Mouse (Mus musculus) ES-Bruce4 (cell line): ENCODE data around the gene Zfp961. TPM values are rescaled to one million over a fixed set of nuclear protein-coding genes. Genes with fewer than 3 reads are reported as not detected.

Source experiments
- H3K27ac ChIP-seq: 2 replicates; pipeline ENCODE4 v1.5.1; 2012; ENCODE audit warnings: low read length, inconsistent platforms; ENCODE audit not compliant: insufficient read depth
- H3K27me3 ChIP-seq: 2 replicates; pipeline ENCODE4 v1.6.1; 2012; ENCODE audit warnings: mild to moderate bottlenecking, low read length, inconsistent platforms; ENCODE audit not compliant: control insufficient read depth, poor library complexity, insufficient read depth, severe bottlenecking
- H3K36me3 ChIP-seq: 2 replicates; pipeline ENCODE4 v1.6.1; 2012; ENCODE audit warnings: inconsistent platforms, mild to moderate bottlenecking, low read length, moderate library complexity; ENCODE audit not compliant: control insufficient read depth, poor library complexity, insufficient read depth, severe bottlenecking
- H3K4me1 ChIP-seq: one replicate; pipeline ENCODE4 v1.8.1; 2011; ENCODE audit warnings: low read length; ENCODE audit not compliant: control insufficient read depth, insufficient read depth
- H3K4me3 ChIP-seq: 2 replicates; pipeline ENCODE4 v1.5.1; 2011; ENCODE audit warnings: low read depth, mild to moderate bottlenecking, low read length
- H3K9ac ChIP-seq: 2 replicates; pipeline ENCODE4 v1.6.1; 2012; ENCODE audit warnings: low read depth, mild to moderate bottlenecking, inconsistent platforms; ENCODE audit not compliant: poor library complexity, severe bottlenecking
- H3K9me3 ChIP-seq: replicated peaks from 2 replicates; pipeline ENCODE4 v1.6.1; 2012; ENCODE audit warnings: mild to moderate bottlenecking, low read length, inconsistent platforms; ENCODE audit not compliant: control insufficient read depth, poor library complexity, insufficient read depth, severe bottlenecking
- CTCF ChIP-seq: IDR thresholded peaks from one replicate; pipeline ENCODE4 v1.8.1; 2011; ENCODE audit warnings: low read depth, low read length
- EP300 ChIP-seq: IDR thresholded peaks from 2 replicates; pipeline ENCODE4 v1.6.1; 2011; ENCODE audit warnings: low read depth, low read length; ENCODE audit not compliant: insufficient read depth
- POLR2A ChIP-seq: IDR thresholded peaks from one replicate; pipeline ENCODE4 v1.8.1; 2011; ENCODE audit warnings: low read length; ENCODE audit not compliant: insufficient read depth
- polyA plus RNA-seq: library from polyadenylated mRNA; stranded (reverse); fragments of >200 nt; gene quantifications from 2 replicates; pipeline ENCODE4 v1.2.4, GENCODE M21; 2011; ENCODE audit warnings: low read depth; ENCODE audit not compliant: missing spikeins, insufficient read depth, insufficient read length

Gene Zfp961
- polyA plus RNA-seq, 1 experiment = 34.8 TPM

DNA sequence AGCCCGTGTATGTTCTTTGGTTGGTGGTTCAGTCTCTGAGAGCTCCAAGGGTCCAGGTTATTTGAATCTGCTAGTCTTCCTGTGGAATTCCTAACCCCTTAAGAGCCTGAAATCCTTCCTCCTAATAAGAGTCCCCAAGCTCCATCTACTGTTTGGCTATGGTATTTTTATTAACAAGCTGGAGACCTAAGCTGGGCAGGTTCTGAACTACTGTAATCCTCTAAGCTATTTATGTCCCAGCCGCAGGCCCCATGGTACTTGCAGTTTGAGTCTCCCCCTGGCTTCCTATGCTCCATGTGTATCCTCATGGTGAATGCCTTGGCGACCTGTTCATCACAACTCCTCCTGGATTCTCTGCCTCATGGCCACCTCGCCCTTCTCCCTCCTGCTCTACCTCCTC, 33.8 kb downstream of the Zfp961 start:
- Histone ChIP-seq H3K4me1 (no peaks in the 10 kb centered on the region), H3K9me3 (no peaks in the 10 kb centered on the region), H3K27ac (no peak overlapping the region), H3K27me3 (no peaks in the 10 kb centered on the region), H3K36me3 (no peaks in the 10 kb centered on the region), H3K4me3 (no peak overlapping the region), H3K9ac (no peak overlapping the region)
- no peak for TF ChIP-seq CTCF
- no peak for TF ChIP-seq POLR2A
- no peak for TF ChIP-seq EP300

DNA sequence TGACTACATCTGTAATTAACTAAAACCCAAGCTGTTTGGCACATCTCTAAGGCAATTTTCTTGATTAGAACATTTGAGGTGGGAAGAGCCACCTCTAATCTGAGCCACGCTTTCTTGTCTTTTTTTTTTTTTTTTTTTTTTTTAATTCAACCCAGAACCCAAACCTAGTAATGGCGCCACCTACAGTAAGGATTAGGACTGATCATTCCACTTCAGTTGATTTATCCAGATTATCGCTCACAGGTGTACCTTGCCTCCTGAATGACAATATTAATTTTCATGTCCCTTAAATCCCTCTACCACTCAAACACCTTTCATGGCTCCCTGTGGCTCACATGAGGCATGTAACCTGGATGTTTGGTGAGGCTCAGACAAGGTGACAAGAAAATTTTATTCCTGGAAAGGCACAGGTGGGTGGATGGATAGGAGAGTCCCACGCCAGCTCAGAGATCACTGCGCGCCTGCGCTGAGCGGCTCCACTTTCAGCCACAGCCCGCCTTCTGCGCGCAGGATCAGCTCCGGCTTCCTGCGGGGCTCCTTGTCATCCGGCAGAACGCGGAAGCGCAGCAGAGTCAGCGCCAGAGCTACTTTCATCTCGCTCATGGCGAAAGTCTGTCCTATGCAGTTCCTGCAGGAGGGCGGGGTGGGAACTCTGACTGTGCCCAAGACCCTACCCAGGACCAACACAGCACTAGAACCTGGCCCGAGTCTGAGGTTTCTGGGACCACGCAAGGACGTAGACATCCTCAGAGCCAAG, 37.5 kb downstream of the Zfp961 start:
- no peaks in the 10 kb centered on the region for H3K36me3 ChIP-seq
- no peak overlapping the region for H3K27ac ChIP-seq
- H3K27me3 ChIP-seq = no peaks in the 10 kb centered on the region
- H3K4me1 ChIP-seq = no peaks in the 10 kb centered on the region
- H3K9me3 ChIP-seq = no peaks in the 10 kb centered on the region
- TF ChIP-seq POLR2A (no peak), CTCF (no peak), EP300 (no peak)
- H3K9ac ChIP-seq = peak overlapping the region; percentile 40
- peak overlapping the region; percentile 64 for H3K4me3 ChIP-seq

DNA sequence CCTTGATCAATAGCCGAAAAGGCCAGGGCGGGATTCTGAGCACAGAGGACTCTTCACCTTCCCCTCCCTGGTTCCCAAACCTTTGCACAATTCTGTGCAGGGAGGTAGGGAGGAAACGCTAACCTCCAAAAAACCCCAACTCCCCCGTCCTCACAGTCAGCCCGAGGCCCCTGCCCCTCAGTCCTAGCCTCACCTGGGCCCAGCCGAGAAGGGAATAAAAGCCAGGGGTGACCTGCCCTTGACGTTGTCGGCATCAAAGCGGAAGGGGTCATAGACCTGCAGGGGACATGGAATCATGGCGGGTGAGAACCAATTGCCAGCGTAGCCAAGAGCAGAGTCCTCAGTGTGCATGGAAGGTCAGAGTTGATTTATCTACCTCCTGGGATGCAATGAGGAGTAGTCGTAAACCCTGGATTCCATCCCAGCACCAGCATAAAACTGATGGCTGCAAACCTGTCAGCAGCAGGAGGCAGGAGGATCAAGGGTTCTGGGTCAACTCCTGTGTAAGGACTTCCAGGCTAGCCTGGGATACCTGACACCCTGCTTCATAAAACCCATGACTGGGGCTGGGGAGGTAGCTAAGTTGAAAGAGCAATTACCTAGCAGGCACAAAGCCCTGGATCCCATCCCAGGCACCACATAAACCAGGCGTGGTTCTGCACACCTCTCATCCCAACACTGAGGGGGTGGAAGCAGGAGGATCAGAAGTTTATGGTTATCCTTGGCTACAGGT, 38.2 kb downstream of the Zfp961 start:
- Histone ChIP-seq H3K27ac (no peak overlapping the region), H3K36me3 (no peaks in the 10 kb centered on the region), H3K4me3 (peak overlapping the region; percentile 64), H3K4me1 (no peaks in the 10 kb centered on the region), H3K9ac (peak overlapping the region; percentile 40), H3K9me3 (no peaks in the 10 kb centered on the region), H3K27me3 (no peaks in the 10 kb centered on the region)
- TF ChIP-seq POLR2A (no peak), CTCF (no peak), EP300 (no peak)

DNA sequence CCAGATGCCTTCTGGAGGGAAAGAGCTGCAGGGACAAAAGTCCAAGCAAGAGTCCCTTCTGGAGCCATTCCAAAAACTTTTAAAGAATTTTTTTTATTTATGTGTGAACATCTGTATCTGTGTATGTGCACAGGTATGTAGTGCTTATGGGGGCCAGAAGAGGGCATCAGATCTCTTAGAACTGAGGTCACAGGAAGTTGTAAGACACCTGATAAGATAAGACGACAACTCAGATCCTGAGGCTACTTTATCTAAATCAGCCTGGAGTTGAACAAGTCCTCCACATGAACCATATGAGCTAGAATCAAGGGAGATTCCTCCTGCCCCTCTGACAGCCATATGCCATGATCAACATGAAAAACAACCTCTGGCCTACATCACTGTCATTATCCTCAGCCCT, 48.6 kb downstream of the Zfp961 start:
- H3K9ac ChIP-seq = no peak overlapping the region
- H3K27me3 ChIP-seq = no peaks in the 10 kb centered on the region
- no peak for TF ChIP-seq POLR2A
- TF ChIP-seq CTCF = no peak
- no peak for TF ChIP-seq EP300

DNA sequence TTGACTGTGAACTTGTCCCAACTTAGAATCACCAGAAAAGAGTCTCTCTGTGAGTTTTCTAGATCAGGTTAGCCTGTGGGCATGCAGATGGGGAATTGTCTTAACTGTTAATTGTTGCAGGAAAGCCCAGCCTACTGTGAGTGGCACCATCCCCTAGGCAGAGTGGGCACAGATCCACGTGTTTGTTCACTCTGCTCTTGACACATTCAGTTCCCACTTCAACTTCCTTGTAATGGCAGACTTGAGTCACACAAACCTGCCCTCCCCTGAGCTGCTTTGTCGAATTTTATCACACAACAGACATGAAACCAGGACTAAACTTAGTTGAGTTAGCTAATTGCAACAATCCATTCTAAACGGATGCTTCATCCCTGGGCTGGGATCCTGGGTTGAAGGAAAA, 49.4 kb downstream of the Zfp961 start:
- Histone ChIP-seq H3K27me3 (no peaks in the 10 kb centered on the region), H3K27ac (no peak overlapping the region), H3K4me3 (no peak overlapping the region), H3K36me3 (no peaks in the 10 kb centered on the region), H3K9ac (no peak overlapping the region), H3K4me1 (no peaks in the 10 kb centered on the region), H3K9me3 (peaks cover 4% of the 10 kb centered on the region; the same call in 1 of the 2 replicates)
- TF ChIP-seq EP300 = no peak
- TF ChIP-seq POLR2A = no peak
- TF ChIP-seq CTCF = no peak

More for the DNA sequence above, 48.6 kb downstream of the Zfp961 start:
- no peak overlapping the region for H3K4me3 ChIP-seq
- no peaks in the 10 kb centered on the region for H3K4me1 ChIP-seq
- no peaks in the 10 kb centered on the region for H3K36me3 ChIP-seq
- H3K9me3 ChIP-seq = peaks cover 4% of the 10 kb centered on the region; the same call in 1 of the 2 replicates
- H3K27ac ChIP-seq = no peak overlapping the region

DNA sequence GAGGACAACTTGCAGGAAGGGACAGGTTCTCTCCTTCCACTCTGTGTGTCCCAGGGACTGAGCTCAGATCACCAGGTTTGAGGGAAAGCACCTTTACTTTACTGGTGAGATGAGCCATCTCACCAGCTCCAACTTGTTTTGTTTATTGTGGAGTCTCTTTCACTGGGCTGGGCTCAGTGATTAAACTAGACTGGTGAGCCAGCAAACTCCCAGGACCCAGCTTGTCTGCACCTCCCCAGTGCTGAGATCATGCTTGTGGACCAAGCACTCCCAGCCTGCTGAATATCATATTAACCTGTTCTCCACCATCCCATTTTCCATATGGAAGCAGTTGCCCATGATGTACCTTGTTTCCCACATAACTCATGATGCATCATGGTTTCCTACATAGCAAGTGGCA, 52.1 kb downstream of the Zfp961 start:
- no peak overlapping the region for H3K9ac ChIP-seq
- TF ChIP-seq EP300 (no peak), POLR2A (no peak), CTCF (no peak)

More for the DNA sequence above, 52.1 kb downstream of the Zfp961 start:
- Histone ChIP-seq H3K27me3 (no peaks in the 10 kb centered on the region), H3K4me3 (no peak overlapping the region), H3K4me1 (no peaks in the 10 kb centered on the region), H3K27ac (no peak overlapping the region), H3K9me3 (peaks cover 4% of the 10 kb centered on the region; the same call in 1 of the 2 replicates), H3K36me3 (no peaks in the 10 kb centered on the region)
